Mouse (Mus musculus) inflammation-experienced regulatory T-cells, adult 6 months (primary cell): ENCODE results near the gene Rell1. TPM values are rescaled to one million over a fixed set of nuclear protein-coding genes. Genes with fewer than 3 reads are reported as not detected.
A peak's percentile ranks its signal among the peaks of the same experiment; 100 is the strongest.

Experiments
- ATAC-seq: one replicate; pipeline ENCODE4 v1.8.0; 2017
- polyA plus RNA-seq, 3 experiments: library from polyadenylated mRNA; unstranded; fragments of 100-300 nt; shearing (Covaris generic); gene quantifications; one replicate each; pipeline ENCODE4 v1.2.1; 2017

Gene Rell1
- polyA plus RNA-seq, 3 experiments from 2014 or later = 1.5 to 6.1 (median 4.8) TPM

GRCm38 (mm10) chr5:63952039-63952438 lies 16.7 kb downstream of the Rell1 start:
- no peak for ATAC-seq

- ATAC-seq = no peak
These were observed 17.2 kb downstream of the Rell1 start for GRCm38 (mm10) chr5:63951421-63951911.

- no peak for ATAC-seq
These were observed 19.5 kb downstream of the Rell1 start for GRCm38 (mm10) chr5:63949195-63949594.

- no peak for ATAC-seq
These were observed 21.2 kb downstream of the Rell1 start for GRCm38 (mm10) chr5:63947526-63947925.

- peak; percentile 50 for ATAC-seq
These were observed 25.4 kb downstream of the Rell1 start for GRCm38 (mm10) chr5:63943291-63943690.

- ATAC-seq = no peak
These were observed 26.8 kb downstream of the Rell1 start for GRCm38 (mm10) chr5:63941891-63942290.

GRCm38 (mm10) chr5:63938575-63938974 lies 30.1 kb downstream of the Rell1 start:
- peak; percentile 17 for ATAC-seq

GRCm38 (mm10) chr5:63936740-63937139 lies 32.0 kb downstream of the Rell1 start:
- ATAC-seq = no peak

- no peak for ATAC-seq
These were observed 33.1 kb downstream of the Rell1 start for GRCm38 (mm10) chr5:63935581-63935980.

GRCm38 (mm10) chr5:63932829-63933228 lies 35.9 kb downstream of the Rell1 start:
- ATAC-seq = no peak

GRCm38 (mm10) chr5:63930824-63931358 lies 37.8 kb downstream of the Rell1 start:
- ATAC-seq = no peak

GRCm38 (mm10) chr5:63925035-63925628 lies 43.6 kb downstream of the Rell1 start:
- ATAC-seq = no peak

GRCm38 (mm10) chr5:63923305-63924025 lies 45.2 kb downstream of the Rell1 start:
- no peak for ATAC-seq

- no peak for ATAC-seq
These were observed 50.5 kb downstream of the Rell1 start for GRCm38 (mm10) chr5:63918201-63918600.

GRCm38 (mm10) chr5:63916457-63917139 lies 52.1 kb downstream of the Rell1 start:
- ATAC-seq = no peak

- ATAC-seq = no peak
These were observed 53.8 kb downstream of the Rell1 start for GRCm38 (mm10) chr5:63914896-63915295.

- ATAC-seq = no peak
These were observed 58.3 kb downstream of the Rell1 start for GRCm38 (mm10) chr5:63910171-63910960.

- ATAC-seq = no peak
These were observed 61.2 kb downstream of the Rell1 start for GRCm38 (mm10) chr5:63907513-63907912.

- peak; percentile 90 for ATAC-seq
These were observed 62.3 kb downstream of the Rell1 start for GRCm38 (mm10) chr5:63906149-63907093.

- ATAC-seq = no peak
These were observed 65.4 kb downstream of the Rell1 start for GRCm38 (mm10) chr5:63903329-63903728.

- ATAC-seq = no peak
These were observed 70.9 kb downstream of the Rell1 start for GRCm38 (mm10) chr5:63897820-63898110.
